Mouse (Mus musculus): Measurements from ENCODE around the gene Hand2.

The Hand2 gene

GRCm38 (mm10) chr8:57343731-57344315, 23.0 kb downstream of the Hand2 start:
- DNase-seq, result no peak

- DNase-seq, result no peak
These were observed 24.4 kb downstream of the Hand2 start for GRCm38 (mm10) chr8:57344956-57345870.

GRCm38 (mm10) chr8:57346371-57346770, 25.6 kb downstream of the Hand2 start:
- no peak for DNase-seq

- DNase-seq, result no peak
These were observed 26.4 kb downstream of the Hand2 start for GRCm38 (mm10) chr8:57347141-57347540.

GRCm38 (mm10) chr8:57348251-57348650, 27.5 kb downstream of the Hand2 start:
- no peak for DNase-seq

GRCm38 (mm10) chr8:57348866-57349520, 28.2 kb downstream of the Hand2 start:
- DNase-seq, result no peak

- DNase-seq, result no peak
These were observed 31.1 kb downstream of the Hand2 start for GRCm38 (mm10) chr8:57351861-57352260.

- peak; percentile 52 for DNase-seq
These were observed 32.8 kb downstream of the Hand2 start for GRCm38 (mm10) chr8:57353346-57354305.

GRCm38 (mm10) chr8:57354876-57355275, 34.1 kb downstream of the Hand2 start:
- DNase-seq, result no peak

- no peak for DNase-seq
These were observed 35.9 kb downstream of the Hand2 start for GRCm38 (mm10) chr8:57356529-57357325.

- DNase-seq, result no peak
These were observed 39.7 kb downstream of the Hand2 start for GRCm38 (mm10) chr8:57360493-57360892.

GRCm38 (mm10) chr8:57361003-57361805, 40.4 kb downstream of the Hand2 start:
- DNase-seq, result no peak

- DNase-seq, result no peak
These were observed 42.1 kb downstream of the Hand2 start for GRCm38 (mm10) chr8:57362881-57363280.

- no peak for DNase-seq
These were observed 53.3 kb downstream of the Hand2 start for GRCm38 (mm10) chr8:57374044-57374443.
